Mouse (Mus musculus): ENCODE results near the gene Slc25a26. TPM values are rescaled to one million over a fixed set of nuclear protein-coding genes. Genes with fewer than 3 reads are reported as not detected.

The Slc25a26 gene
- total RNA-seq (2021) = 10 to 100 TPM; 14.0 to 16.1 TPM
- long read RNA-seq, experiment 1, partial matches to known transcripts = 1 of 5 reads
- long read RNA-seq, experiment 1, other reads (novel, unspliced or antisense) = 2 of 5 reads
- long read RNA-seq, experiment 2, partial matches to known transcripts = 0 of 12 reads
- long read RNA-seq, experiment 2, other reads (novel, unspliced or antisense) = 10 of 12 reads

DNA sequence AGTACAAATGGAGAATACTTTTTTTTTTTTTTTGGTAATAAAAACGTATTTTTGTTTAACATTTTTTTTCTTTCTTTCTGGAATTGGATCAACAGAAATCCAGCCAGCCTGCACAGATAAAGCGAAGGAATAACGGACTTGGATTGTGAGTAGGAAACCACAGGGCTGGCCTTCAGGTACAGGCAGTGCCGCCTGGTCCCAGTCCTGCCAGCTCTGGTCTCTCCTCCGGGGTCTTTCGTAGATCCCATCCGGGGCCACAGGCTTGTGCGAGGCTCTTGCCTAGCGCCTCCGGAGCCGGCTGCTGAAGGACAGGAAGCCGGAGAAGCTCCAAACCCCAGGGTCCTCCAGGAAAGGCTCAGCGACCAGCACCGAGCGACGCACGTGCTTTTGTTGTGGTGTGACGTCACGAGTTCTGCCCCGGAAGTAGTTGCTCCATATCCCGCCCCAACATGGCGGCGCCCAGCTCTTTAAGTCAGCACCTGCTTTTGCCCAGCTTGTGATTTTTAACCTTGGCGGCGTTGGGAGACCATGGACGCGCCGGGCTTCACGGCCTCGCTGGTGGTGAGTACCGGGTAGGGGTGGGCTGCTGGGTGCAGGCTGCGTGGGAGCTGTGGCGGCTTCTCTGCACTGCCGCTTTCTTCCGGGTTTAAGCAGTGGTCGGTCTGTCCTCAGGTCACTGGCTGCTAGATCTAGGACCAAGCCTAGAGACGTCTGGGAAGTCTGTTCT lies at the start of gene Slc25a26:
Slc25a26 (plus strand) TSS at position 435 of the 727 bp plus-strand sequence.
- DNase-seq (ENCODE audit: low spot score in 2 of 2) = peak; percentile 86 to 91

GRCm38 (mm10) chr6:94464037-94464891 lies 35.9 kb upstream of the Slc25a26 start:
- peak; percentile 52 to 75 for DNase-seq (ENCODE audit: low spot score in 2 of 2)

GRCm38 (mm10) chr6:94466508-94467205 lies 33.5 kb upstream of the Slc25a26 start:
- no peak for DNase-seq (ENCODE audit: low spot score in 2 of 2)

GRCm38 (mm10) chr6:94492739-94493138 lies 7.4 kb upstream of the Slc25a26 start:
- no peak for DNase-seq (ENCODE audit: low spot score in 2 of 2)

DNA sequence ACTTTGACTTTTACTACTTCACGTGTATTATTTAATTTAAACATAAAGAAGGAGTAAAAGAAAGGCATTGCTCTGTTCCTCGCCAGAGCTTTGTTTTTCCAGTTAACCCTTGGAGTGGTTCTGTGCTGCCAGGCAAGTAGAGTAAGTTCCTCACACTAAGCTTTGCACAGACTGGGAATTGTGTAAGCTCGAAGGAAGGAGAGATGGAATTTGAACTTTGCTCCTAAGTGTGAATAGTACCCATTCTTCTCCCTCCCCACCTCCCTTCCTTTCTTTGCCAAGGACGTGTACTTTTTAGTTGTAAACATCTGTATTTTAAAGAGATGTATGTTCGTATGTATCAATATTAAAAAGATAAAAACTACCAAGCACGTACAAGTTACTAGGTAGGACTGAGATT lies 3.8 kb downstream of the Slc25a26 start:
- DNase-seq (ENCODE audit: low spot score in 2 of 2) = no peak

- DNase-seq (ENCODE audit: low spot score in 2 of 2) = no peak
Observed at GRCm38 (mm10) chr6:94507921-94508320, 7.8 kb downstream of the Slc25a26 start.

- no peak for DNase-seq (ENCODE audit: low spot score in 2 of 2)
Observed at GRCm38 (mm10) chr6:94508807-94509206, 8.7 kb downstream of the Slc25a26 start.

GRCm38 (mm10) chr6:94509220-94509619 lies 9.1 kb downstream of the Slc25a26 start:
- DNase-seq (ENCODE audit: low spot score in 2 of 2) = no peak

DNA sequence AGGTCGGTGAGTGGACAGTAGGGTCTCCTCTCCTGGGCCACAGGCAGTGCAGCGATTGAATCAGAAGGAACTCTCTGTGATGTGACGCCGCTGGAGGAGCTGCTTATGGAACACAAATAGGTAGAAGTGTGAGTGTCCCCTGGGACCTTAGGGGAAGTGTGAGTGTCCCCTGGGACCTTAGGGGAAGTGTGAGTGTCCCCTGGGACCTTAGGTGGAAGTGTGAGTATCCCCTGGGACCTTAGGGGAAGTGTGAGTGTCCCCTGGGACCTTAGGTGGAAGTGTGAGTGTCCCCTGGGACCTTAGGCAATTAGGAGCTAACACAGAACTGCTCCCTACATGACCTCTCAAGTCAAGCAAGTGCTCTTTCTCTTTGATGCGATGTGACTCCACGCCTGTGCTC lies 18.0 kb downstream of the Slc25a26 start:
- DNase-seq (ENCODE audit: low spot score in 2 of 2) = no peak

DNA sequence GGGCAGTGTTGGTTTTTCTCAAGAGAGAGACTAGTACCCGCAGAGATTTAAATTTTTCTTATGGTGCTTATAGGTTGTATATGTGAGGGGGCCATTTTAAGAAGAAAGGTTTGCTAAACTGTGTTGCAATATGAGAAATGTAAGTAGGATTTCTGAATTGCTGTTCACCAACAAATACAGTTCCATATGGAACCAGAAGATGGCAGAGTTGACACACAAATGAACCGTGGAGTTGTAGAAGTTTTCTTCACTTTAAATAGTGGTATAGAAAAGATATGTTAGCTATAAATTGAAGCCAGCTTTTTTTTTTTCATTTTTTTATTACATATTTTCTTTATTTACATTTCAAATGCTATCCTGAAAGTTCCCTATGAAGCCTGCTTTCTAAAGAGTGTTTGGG lies 24.2 kb downstream of the Slc25a26 start:
- peak in 1 of 2 experiments; percentile 51 for DNase-seq (ENCODE audit: low spot score in 2 of 2)

DNA sequence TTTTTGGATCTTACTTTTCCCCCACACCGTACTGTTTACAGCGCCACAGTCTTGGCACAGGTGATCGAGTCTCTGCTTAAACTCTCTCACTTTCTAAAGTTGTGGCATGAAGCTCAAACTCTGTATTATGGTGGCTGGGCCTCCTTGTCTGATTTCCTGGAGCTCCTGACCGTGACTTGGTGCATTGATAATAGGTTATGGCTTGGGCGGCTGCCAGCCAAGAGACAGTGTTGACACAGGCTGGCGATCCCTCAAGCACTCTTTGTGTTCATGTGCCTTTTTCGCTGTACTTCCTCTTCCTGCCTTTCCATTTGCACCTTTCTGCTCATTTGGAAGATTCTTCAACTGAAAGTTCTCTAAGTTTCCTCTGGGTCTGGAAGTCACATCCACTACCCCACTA lies 30.6 kb downstream of the Slc25a26 start:
- DNase-seq (ENCODE audit: low spot score in 2 of 2) = no peak

DNA sequence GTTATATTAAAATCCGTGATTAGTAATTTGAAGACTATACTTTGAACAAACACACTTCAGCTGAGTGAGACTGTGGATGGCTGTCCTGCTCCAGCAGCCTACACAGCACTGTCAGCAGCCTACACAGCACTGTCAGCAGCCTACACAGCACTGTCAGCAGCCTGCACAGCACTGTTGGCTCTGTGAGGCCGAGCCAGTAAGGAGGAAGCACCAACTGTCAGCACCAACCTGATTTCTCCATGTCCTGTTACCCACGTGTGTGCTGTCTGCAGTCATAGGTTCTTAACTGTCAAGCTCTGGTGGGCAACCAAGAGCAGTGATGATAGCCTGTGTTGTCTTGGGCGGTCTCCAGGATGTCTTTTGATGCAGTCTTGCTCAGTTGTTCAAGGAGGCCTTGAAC lies 32.0 kb downstream of the Slc25a26 start:
- DNase-seq (ENCODE audit: low spot score in 2 of 2) = no peak

DNA sequence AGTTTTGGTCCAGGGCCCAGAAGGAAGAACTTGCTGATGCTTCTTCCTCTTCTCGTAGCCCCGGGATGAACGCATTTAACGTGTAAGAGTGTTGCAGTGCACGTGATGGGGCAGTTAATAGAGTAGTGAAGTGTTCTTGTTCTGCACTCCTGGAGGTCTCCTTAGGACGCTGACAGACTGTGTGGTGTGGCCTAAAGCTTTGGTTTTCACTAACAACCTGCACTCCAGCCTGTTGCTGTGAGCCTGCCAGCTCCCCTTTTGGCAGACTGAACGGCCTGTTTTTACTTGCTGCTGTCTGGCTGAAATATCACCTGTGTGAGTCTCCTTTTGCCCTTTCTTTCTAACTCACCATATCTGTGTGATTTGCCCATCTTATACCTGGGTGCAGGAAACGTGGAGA lies 36.3 kb downstream of the Slc25a26 start:
- DNase-seq (ENCODE audit: low spot score in 2 of 2) = peak in 1 of 2 experiments; percentile 45

DNA sequence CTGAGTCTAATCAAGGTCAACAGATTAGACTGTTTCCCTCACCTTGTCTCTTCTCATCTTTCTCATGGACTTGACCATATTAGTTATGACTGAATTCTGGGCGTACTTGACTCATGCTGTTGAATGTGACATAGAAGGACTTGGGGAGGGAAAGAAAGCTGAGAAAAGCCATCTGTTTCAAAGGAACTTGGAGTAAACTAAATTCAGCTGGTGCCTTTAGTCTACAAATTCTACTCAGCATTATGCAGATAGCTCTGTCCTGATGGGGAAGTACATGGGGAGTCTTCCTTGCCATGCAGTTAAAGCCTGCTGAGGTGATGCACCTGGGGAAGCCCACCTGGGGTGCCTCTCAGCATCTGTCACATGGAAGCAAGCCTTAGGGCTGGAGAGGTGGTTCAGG lies 37.5 kb downstream of the Slc25a26 start:
- DNase-seq (ENCODE audit: low spot score in 2 of 2) = no peak

GRCm38 (mm10) chr6:94540090-94540489 lies 40.0 kb downstream of the Slc25a26 start:
- no peak for DNase-seq (ENCODE audit: low spot score in 2 of 2)

GRCm38 (mm10) chr6:94540615-94541014 lies 40.5 kb downstream of the Slc25a26 start:
- DNase-seq (ENCODE audit: low spot score in 2 of 2) = no peak

DNA sequence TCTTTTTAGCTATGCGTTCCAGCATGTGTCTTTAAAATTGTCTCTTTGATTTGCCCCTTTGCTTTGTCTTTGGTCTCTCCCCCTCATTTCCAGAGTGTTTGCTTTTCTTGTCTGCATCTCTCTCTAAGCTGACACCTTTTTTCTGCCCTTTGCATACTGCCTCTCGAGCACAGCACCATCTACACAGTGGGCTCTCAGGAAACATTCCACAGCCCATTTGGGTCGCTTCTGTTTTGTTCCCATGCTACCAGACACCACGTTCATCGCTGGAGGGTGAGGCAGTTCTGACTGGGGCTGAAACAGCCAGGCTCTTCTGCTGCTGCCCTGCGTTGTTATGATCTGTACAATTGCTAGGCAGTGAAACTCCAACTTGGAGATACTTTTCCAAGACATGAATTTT lies 41.0 kb downstream of the Slc25a26 start:
- DNase-seq (ENCODE audit: low spot score in 2 of 2) = no peak

DNA sequence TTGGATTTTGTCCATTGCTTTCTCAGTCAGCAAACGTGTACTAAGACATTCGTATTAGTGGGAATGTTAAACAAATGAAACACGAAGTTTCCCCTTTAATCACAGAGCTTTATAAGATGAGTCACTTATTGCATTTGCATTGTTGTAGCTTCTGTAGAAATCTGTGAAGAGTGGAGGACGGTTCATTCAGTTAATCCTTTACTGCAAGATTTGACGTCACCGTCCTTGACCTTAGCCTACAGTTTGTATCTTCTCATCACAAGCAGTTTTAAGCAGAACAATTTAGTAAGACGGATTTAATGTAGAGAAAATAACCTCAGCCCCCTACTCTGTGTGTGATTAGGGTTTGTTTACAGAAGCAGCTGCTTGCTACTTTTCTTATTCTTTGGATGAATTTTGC lies 41.7 kb downstream of the Slc25a26 start:
- no peak for DNase-seq (ENCODE audit: low spot score in 2 of 2)

GRCm38 (mm10) chr6:94543902-94544840 lies 44.0 kb downstream of the Slc25a26 start:
- peak; percentile 55 to 81 for DNase-seq (ENCODE audit: low spot score in 2 of 2)

GRCm38 (mm10) chr6:94547239-94547638 lies 47.1 kb downstream of the Slc25a26 start:
- DNase-seq (ENCODE audit: low spot score in 2 of 2) = no peak

Data from layer of hippocampus, postnatal 14 days (tissue).